Mouse (Mus musculus) midbrain, embryonic 11.5 days (tissue): Measurements from ENCODE around the gene F2rl1. TPM values are rescaled to one million over a fixed set of nuclear protein-coding genes. Genes with fewer than 3 reads are reported as not detected.

Experiments
- ATAC-seq: fragments of 200-750 bp; cut with Nextera tagmentation; 2 replicates; pipeline ENCODE4 v1.8.0; 2017; ENCODE audit warnings: moderate TSS enrichment, moderate library complexity; ENCODE audit not compliant: low FRiP score
- DNase-seq: peaks from one replicate; pipeline ENCODE4 v3.0.0; 2015; ENCODE audit warnings: low spot score; ENCODE audit errors: missing footprints
- H3K27ac ChIP-seq: fragments of 300-500 bp; sonication (generic); 2 replicates; pipeline ENCODE4 v1.5.1; 2014; ENCODE audit warnings: low read depth, low read length
- H3K27me3 ChIP-seq: fragments of 300-500 bp; sonication (generic); 2 replicates; pipeline ENCODE4 v1.6.1; 2014; ENCODE audit warnings: mild to moderate bottlenecking, low read length, moderate library complexity, mixed read lengths; ENCODE audit not compliant: control insufficient read depth, insufficient read depth
- H3K36me3 ChIP-seq: fragments of 300-500 bp; sonication (generic); 2 replicates; pipeline ENCODE4 v1.6.1; 2014; ENCODE audit warnings: mild to moderate bottlenecking, low read length, moderate library complexity, mixed read lengths; ENCODE audit not compliant: control insufficient read depth, insufficient read depth
- H3K4me1 ChIP-seq: fragments of 300-500 bp; sonication (generic); 2 replicates; pipeline ENCODE4 v1.6.1; 2014; ENCODE audit warnings: low read length; ENCODE audit not compliant: control insufficient read depth, insufficient read depth
- H3K4me2 ChIP-seq: fragments of 300-500 bp; sonication (generic); 2 replicates; pipeline ENCODE4 v1.6.1; 2014; ENCODE audit warnings: mild to moderate bottlenecking, moderate library complexity
- H3K4me3 ChIP-seq: fragments of 300-500 bp; sonication (generic); 2 replicates; pipeline ENCODE4 v1.5.1; 2014; ENCODE audit warnings: low read depth, low read length
- H3K9ac ChIP-seq: fragments of 300-500 bp; sonication (generic); 2 replicates; pipeline ENCODE4 v1.6.1; 2014; ENCODE audit warnings: low read length
- H3K9me3 ChIP-seq: fragments of 300-500 bp; sonication (generic); 2 replicates; pipeline ENCODE4 v1.6.1; 2016; ENCODE audit warnings: low read length; ENCODE audit not compliant: control insufficient read depth
- WGBS: fragments of 180-500 bp; shearing (Covaris S2); extraction: QIAGEN DNeasy Blood & Tissue Kit; methylation state at CpG from one replicate; pipeline ENCODE4 v1.1.7; 2014; 5-methylcytosine and 5-hydroxymethylcytosine counted together
- polyA plus RNA-seq: library from polyadenylated mRNA; unstranded; fragments of >200 nt; fragmentation: Nextera tagmentation; extraction: Ambion mirVana; gene quantifications from 2 replicates; pipeline ENCODE4 v1.2.1, GENCODE M21; 2014

F2rl1 gene
- polyA plus RNA-seq, 1 experiment from 2014 or later = 0.49 TPM

DNA sequence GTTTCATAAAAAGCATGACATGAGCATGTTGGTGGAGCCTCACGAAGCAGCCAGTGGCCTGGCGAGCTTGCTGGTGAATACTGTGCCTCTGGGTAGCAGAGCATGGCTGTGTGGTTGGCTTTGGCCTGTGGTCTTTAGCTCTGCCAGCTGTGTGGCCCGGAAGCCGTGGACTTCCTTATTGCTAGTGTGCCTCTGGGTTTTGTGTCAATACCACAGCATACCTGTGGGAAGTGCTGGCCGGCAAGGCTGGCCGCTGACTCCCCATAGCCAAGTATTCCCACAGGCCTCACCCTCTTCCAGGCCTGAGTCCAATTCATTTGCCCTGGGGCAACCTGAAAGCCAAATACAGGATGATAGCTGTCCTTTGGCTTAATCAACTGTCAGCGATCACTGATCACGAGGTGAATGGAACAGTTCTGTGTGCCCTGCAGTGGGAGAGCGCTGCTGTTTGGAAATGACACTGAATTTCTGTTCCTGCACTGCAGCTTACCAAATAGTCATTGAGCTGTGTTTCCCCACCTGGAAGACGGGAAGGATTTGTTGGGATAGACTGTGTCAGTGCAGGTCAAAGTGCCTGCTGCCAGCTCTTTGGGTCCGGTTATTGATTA lies 29.0 kb upstream of the F2rl1 start:
- H3K27ac ChIP-seq = no peak overlapping the region
- no peaks in the 10 kb centered on the region for H3K36me3 ChIP-seq
- no peaks in the 10 kb centered on the region for H3K9me3 ChIP-seq
- no peak overlapping the region for H3K4me3 ChIP-seq
- H3K9ac ChIP-seq = no peak overlapping the region
- DNase-seq (peak; percentile 51), ATAC-seq (no peak)
- H3K4me1 ChIP-seq = peaks cover 8% of the 10 kb centered on the region; the same call in 1 of the 2 replicates
- no peaks in the 10 kb centered on the region for H3K27me3 ChIP-seq
- H3K4me2 ChIP-seq = no peak overlapping the region
- WGBS = 84% methylated on average over 11 of the region's 11 CpGs

DNA sequence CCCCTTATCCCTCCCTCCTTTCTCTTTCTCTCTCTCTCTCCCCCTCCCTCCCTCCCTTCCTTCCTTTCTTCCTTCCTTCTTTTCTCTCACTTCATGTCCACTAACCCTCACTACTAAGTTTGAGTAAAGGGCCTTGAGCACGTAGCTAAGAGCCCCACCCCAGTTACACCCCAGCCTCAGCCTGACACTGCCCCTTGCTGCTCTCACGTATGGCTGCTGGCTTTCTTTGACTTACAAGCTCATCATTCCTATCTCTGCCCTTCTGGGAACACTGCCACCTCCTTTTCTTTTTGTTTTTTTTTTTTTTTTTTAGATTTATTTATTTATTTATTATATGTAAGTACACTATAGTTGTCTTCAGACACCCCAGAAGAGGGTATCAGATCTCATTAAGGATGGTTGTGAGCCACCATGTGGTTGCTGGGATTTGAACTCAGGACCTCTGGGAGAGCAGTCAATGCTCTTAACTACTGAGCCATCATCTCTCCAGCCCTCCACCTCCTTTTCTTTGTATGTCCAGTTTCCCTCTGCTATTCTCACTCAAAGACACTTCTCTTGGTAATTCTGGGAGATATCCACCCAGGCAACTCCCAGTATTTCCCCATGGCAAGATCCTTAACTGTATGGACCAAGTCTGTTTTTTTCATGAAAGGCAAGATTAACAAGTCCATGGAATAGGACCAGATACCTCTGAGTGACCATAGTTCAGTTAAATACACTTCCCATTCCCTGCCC lies 25.8 kb upstream of the F2rl1 start:
- no peak for ATAC-seq
- no peaks in the 10 kb centered on the region for H3K9me3 ChIP-seq
- peaks cover 16% of the 10 kb centered on the region for H3K4me1 ChIP-seq
- no peaks in the 10 kb centered on the region for H3K36me3 ChIP-seq
- H3K4me2 ChIP-seq = no peak overlapping the region
- WGBS = 75% methylated on average over 2 of the region's 2 CpGs
- no peak overlapping the region for H3K4me3 ChIP-seq
- H3K27ac ChIP-seq = no peak overlapping the region
- DNase-seq = peak; percentile 80
- H3K27me3 ChIP-seq = no peaks in the 10 kb centered on the region
- H3K9ac ChIP-seq = no peak overlapping the region

DNA sequence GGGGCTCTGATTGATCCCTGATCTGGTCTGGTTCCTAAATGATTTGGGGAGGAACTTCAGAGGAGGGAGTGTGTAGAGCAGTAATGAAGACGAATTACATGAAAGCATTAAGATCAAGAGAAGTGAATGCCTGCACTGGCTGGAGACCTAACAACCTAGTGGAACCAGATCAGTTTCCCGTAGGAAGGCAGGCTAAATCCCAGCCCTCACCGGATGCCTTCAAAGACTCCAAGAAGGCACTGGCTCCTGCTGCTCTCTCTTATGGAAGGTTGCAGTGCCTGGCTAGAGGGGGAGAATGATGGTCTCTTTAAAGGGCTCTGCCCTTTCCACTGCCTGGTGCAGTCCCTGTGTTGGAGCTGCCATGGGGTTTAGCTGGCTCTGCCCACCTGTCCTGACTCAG lies 24.4 kb upstream of the F2rl1 start:
- 4% methylated on average over 3 of the region's 3 CpGs for WGBS
- Histone ChIP-seq H3K4me2 (peak overlapping the region; percentile 30; the same call in 1 of the 2 replicates), H3K4me1 (peaks cover 16% of the 10 kb centered on the region), H3K9me3 (no peaks in the 10 kb centered on the region), H3K27ac (peak overlapping the region; percentile 6), H3K4me3 (no peak overlapping the region), H3K9ac (peak overlapping the region; percentile 9; the same call in 1 of the 2 replicates), H3K36me3 (no peaks in the 10 kb centered on the region), H3K27me3 (no peaks in the 10 kb centered on the region)
- no peak for ATAC-seq
- peak; percentile 88 for DNase-seq

DNA sequence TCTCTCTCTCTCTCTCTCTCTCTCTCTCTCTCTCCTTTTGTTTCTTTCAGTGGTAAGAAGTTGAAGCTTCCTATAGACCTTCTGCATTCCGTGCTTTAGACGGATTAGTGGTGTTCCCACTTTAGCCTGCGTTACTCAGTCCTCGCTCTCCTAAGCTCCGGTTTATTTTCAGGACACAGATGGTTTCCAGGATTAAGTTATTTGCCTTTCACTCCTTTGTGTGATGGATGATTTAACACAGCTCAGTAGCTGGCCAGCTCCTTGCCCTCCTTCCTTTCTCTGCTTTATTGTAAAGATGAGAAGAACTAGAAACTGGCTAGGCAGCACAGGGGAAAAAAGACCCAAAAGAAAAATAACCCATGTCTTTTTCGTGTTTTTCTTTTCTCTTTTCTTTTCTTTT lies 23.8 kb upstream of the F2rl1 start:
- Histone ChIP-seq H3K36me3 (no peaks in the 10 kb centered on the region), H3K4me1 (peaks cover 16% of the 10 kb centered on the region), H3K4me3 (no peak overlapping the region), H3K9me3 (no peaks in the 10 kb centered on the region), H3K27me3 (no peaks in the 10 kb centered on the region), H3K4me2 (peak overlapping the region; percentile 30; the same call in 1 of the 2 replicates), H3K27ac (no peak overlapping the region; the same call in 1 of the 2 replicates), H3K9ac (no peak overlapping the region)
- DNase-seq (peak; percentile 92), ATAC-seq (peak; percentile 38)
- 7% methylated on average over 6 of the region's 6 CpGs for WGBS

DNA sequence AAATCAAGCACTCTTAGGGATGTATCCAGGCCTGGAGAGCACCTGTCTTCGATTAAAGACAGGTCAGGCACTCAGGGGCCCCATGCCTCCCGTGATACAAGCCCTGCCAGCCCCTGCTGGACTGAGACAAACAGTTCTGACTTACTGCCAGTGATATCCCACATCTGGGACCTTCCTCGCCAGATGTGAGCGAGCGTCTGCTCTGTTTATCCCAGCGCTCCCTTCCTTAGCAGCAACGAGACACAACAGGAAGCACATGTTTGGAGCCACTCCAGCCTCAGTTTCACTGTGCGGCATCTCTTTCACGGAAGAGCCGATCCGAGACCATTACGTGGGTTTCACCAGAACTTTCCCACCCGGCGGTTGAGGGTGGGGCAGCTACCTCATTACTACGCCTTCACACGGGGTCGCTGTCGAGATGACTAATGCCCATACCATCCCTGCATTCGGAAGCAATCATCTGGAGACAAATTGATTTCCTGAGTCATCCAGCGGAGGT lies 23.3 kb upstream of the F2rl1 start:
- Histone ChIP-seq H3K4me2 (peak overlapping the region; percentile 30; the same call in 1 of the 2 replicates), H3K9me3 (no peaks in the 10 kb centered on the region), H3K36me3 (no peaks in the 10 kb centered on the region), H3K27ac (no peak overlapping the region), H3K4me3 (no peak overlapping the region), H3K9ac (no peak overlapping the region), H3K27me3 (no peaks in the 10 kb centered on the region), H3K4me1 (peaks cover 16% of the 10 kb centered on the region)
- 22% methylated on average over 20 of the region's 20 CpGs for WGBS
- peak; percentile 91 for DNase-seq
- peak; percentile 52 for ATAC-seq

DNA sequence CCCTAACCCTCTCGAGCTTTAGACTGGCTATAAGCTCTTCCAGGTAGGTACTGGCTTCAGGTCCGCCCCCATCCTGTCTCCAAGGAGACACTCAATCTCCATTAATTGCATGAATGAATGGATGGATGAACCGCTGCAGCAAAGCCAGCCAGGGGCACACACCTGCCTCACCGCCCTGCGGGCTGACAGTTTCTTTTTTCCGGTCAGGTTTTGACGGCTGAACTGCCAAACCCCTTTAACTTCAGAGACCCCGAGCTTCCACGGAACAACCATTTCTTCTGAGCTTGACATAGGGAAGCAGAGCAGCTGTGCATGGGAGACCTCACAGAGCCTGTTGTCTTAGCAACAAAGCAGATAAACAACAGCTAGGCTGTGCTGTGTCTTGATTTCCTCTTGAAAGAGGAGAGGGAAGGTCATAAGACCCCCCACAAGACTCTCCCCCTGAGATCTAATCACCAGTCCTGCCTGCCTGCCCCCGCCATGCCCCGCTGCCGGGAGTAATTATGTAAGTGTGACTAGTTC lies 22.1 kb upstream of the F2rl1 start:
- peak overlapping the region; percentile 14; the same call in 1 of the 2 replicates for H3K4me2 ChIP-seq
- no peak overlapping the region for H3K4me3 ChIP-seq
- H3K9ac ChIP-seq = no peak overlapping the region
- H3K4me1 ChIP-seq = peaks cover 16% of the 10 kb centered on the region
- no peaks in the 10 kb centered on the region for H3K27me3 ChIP-seq
- 20% methylated on average over 12 of the region's 12 CpGs for WGBS
- no peaks in the 10 kb centered on the region for H3K9me3 ChIP-seq
- ATAC-seq (peak; percentile 79), DNase-seq (peak; percentile 89)
- no peaks in the 10 kb centered on the region for H3K36me3 ChIP-seq
- peak overlapping the region; percentile 15; the same call in 1 of the 2 replicates for H3K27ac ChIP-seq

DNA sequence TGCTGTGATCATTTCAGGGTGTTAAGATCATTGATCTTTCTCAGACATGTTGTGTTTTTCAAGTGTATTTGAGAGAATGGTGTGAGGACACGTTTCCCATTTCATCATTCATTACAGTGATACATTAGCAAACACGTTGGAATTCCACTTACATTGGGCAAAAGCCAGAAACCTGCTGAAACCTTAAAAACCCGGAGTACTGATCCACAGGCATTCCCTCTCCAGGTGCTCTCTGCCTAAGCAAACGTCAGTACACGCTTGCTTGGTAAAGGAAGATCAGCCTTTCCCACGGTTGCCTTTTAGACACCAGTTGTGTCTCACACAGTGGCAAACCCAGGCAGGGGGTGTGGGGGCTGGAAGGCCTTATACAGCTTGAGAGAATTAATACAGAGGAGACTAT lies 21.2 kb upstream of the F2rl1 start:
- DNase-seq = peak; percentile 83
- Histone ChIP-seq H3K27me3 (no peaks in the 10 kb centered on the region), H3K36me3 (no peaks in the 10 kb centered on the region), H3K4me3 (no peak overlapping the region), H3K9ac (no peak overlapping the region), H3K4me2 (no peak overlapping the region), H3K27ac (no peak overlapping the region), H3K4me1 (peaks cover 16% of the 10 kb centered on the region), H3K9me3 (no peaks in the 10 kb centered on the region)
- 75% methylated on average over 6 of the region's 6 CpGs for WGBS
- ATAC-seq = no peak

DNA sequence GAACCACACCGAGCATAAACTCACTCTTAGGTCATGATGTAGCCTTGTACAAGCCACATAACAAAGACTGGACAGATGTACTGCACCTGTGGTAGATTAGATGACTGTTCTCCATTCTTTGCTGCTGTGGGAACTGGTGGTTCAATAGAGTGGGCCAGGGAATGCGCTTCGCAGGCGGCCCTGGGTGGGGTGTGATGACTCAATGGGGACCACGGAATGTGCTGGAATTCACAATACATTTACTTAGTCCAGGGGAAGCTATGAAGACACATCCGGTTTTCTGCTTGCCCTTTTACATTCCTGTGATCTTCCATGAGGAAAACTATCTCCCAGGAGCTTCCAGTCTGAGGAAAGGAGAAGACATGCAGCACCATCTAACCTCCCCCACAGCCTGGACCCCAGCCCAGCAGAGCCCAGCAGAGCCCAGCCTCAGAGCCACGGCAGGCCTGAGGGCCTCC lies 20.7 kb upstream of the F2rl1 start:
- H3K4me3 ChIP-seq = no peak overlapping the region
- H3K9me3 ChIP-seq = no peaks in the 10 kb centered on the region
- no peaks in the 10 kb centered on the region for H3K27me3 ChIP-seq
- H3K36me3 ChIP-seq = no peaks in the 10 kb centered on the region
- DNase-seq (peak; percentile 83), ATAC-seq (no peak)
- H3K4me2 ChIP-seq = no peak overlapping the region
- no peak overlapping the region for H3K27ac ChIP-seq
- 82% methylated on average over 7 of the region's 7 CpGs for WGBS
- peaks cover 16% of the 10 kb centered on the region for H3K4me1 ChIP-seq
- no peak overlapping the region for H3K9ac ChIP-seq

DNA sequence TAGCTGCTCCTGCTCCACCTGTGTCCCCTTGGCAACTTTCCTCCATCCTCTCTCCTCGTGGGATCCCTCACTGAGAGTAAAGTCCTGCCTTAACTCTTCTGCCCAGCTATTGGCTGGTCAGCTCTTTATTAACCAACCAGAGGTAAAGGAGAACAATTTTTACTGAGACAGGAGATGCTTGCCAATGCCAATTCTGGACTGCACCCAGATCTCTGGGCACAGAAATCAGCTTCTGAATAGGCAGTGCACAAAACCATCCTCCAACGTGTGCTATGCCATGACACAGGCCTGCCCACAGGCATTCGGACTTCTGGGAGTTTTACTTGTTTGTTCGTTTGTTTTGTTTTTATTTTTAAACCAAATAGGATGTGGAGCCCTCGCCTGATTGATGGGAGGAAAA lies 13.0 kb upstream of the F2rl1 start:
- Histone ChIP-seq H3K27me3 (no peaks in the 10 kb centered on the region), H3K9me3 (no peaks in the 10 kb centered on the region), H3K4me1 (peaks cover 27% of the 10 kb centered on the region), H3K36me3 (no peaks in the 10 kb centered on the region), H3K4me2 (no peak overlapping the region), H3K27ac (no peak overlapping the region), H3K4me3 (no peak overlapping the region), H3K9ac (no peak overlapping the region)
- DNase-seq (no peak), ATAC-seq (no peak)
- 78% methylated on average over 5 of the region's 5 CpGs for WGBS
